Mouse (Mus musculus) heart, adult 9 months (tissue): Measurements from ENCODE around the gene Trmt11.
"Not testable (repeated sequence)": the region's sequence is repeated elsewhere in the genome, so short reads cannot be mapped to it uniquely, and the experiment has no call there.

ENCODE experiments used
- DNase-seq, 2 experiments: peaks; one replicate each; pipeline ENCODE4 v3.0.0; 2022; ENCODE audit warnings: low spot score in 2 of 2

The Trmt11 gene

GRCm38 (mm10) chr10:30555686-30556578 is 44.6 kb downstream of the Trmt11 start:
- DNase-seq = no peak

- no peak for DNase-seq
These were observed 48.2 kb downstream of the Trmt11 start for GRCm38 (mm10) chr10:30552377-30552776.

GRCm38 (mm10) chr10:30549974-30550373 is 50.6 kb downstream of the Trmt11 start:
- no peak for DNase-seq

GRCm38 (mm10) chr10:30538538-30538815 is 62.1 kb downstream of the Trmt11 start:
- DNase-seq = no peak

GRCm38 (mm10) chr10:30537734-30538537 is 62.6 kb downstream of the Trmt11 start:
- DNase-seq = no peak

GRCm38 (mm10) chr10:30535930-30536329 is 64.6 kb downstream of the Trmt11 start:
- not testable (repeated sequence) for DNase-seq

GRCm38 (mm10) chr10:30527122-30527521 is 73.4 kb downstream of the Trmt11 start:
- no peak for DNase-seq

- DNase-seq = no peak
These were observed 78.8 kb downstream of the Trmt11 start for GRCm38 (mm10) chr10:30521727-30522126.

- DNase-seq = no peak
These were observed 81.4 kb downstream of the Trmt11 start for GRCm38 (mm10) chr10:30519143-30519542.

- no peak for DNase-seq
These were observed 83.3 kb downstream of the Trmt11 start for GRCm38 (mm10) chr10:30517224-30517623.

GRCm38 (mm10) chr10:30516771-30517170 is 83.8 kb downstream of the Trmt11 start:
- DNase-seq = no peak

GRCm38 (mm10) chr10:30504736-30505135 is 95.8 kb downstream of the Trmt11 start:
- no peak for DNase-seq

- no peak for DNase-seq
These were observed 97.4 kb downstream of the Trmt11 start for GRCm38 (mm10) chr10:30503168-30503567.

GRCm38 (mm10) chr10:30502718-30503117 is 97.8 kb downstream of the Trmt11 start:
- no peak for DNase-seq

GRCm38 (mm10) chr10:30498223-30498622 is 102.3 kb downstream of the Trmt11 start:
- DNase-seq = not testable (repeated sequence)
